Mouse (Mus musculus) heart, embryonic 11.5 days (tissue): ENCODE measurements around the gene Scpep1. TPM values are rescaled to one million over a fixed set of nuclear protein-coding genes. Genes with fewer than 3 reads are reported as not detected.
A peak's percentile ranks its signal among the peaks of the same experiment; 100 is the strongest.
"Not testable (repeated sequence)": the region's sequence is repeated elsewhere in the genome, so short reads cannot be mapped to it uniquely, and the experiment has no call there.

Experiments
- ATAC-seq: fragments of 200-750 bp; cut with Nextera tagmentation; replicated peaks from 2 replicates; pipeline ENCODE4 v1.8.0; 2017; ENCODE audit warnings: moderate library complexity; ENCODE audit not compliant: insufficient number of reproducible peaks, low FRiP score, low TSS enrichment
- H3K27ac ChIP-seq: fragments of 300-500 bp; sonication (generic); 2 replicates; pipeline ENCODE4 v1.5.1; 2014; ENCODE audit warnings: mild to moderate bottlenecking, low read depth, low read length
- H3K27me3 ChIP-seq: fragments of 300-500 bp; sonication (generic); 2 replicates; pipeline ENCODE4 v1.6.1; 2014; ENCODE audit warnings: mild to moderate bottlenecking, low read length, mixed read lengths; ENCODE audit not compliant: control insufficient read depth, insufficient read depth
- H3K36me3 ChIP-seq: fragments of 300-500 bp; sonication (generic); 2 replicates; pipeline ENCODE4 v1.6.1; 2014; ENCODE audit warnings: mild to moderate bottlenecking, low read length, moderate library complexity, mixed read lengths; ENCODE audit not compliant: control insufficient read depth, insufficient read depth
- H3K4me1 ChIP-seq: fragments of 300-500 bp; sonication (generic); 2 replicates; pipeline ENCODE4 v1.6.1; 2014; ENCODE audit warnings: low read length; ENCODE audit not compliant: control insufficient read depth, insufficient read depth
- H3K4me2 ChIP-seq: fragments of 300-500 bp; sonication (generic); 2 replicates; pipeline ENCODE4 v1.6.1; 2014; ENCODE audit warnings: mild to moderate bottlenecking, moderate library complexity
- H3K4me3 ChIP-seq: fragments of 300-500 bp; sonication (generic); 2 replicates; pipeline ENCODE4 v1.5.1; 2014; ENCODE audit warnings: low read depth, low read length
- H3K9ac ChIP-seq: fragments of 300-500 bp; sonication (generic); 2 replicates; pipeline ENCODE4 v1.6.1; 2014; ENCODE audit warnings: mild to moderate bottlenecking, low read depth, low read length, moderate library complexity
- H3K9me3 ChIP-seq: fragments of 300-500 bp; sonication (generic); replicated peaks from 2 replicates; pipeline ENCODE4 v1.6.1; 2016; ENCODE audit warnings: low read length; ENCODE audit not compliant: control insufficient read depth
- whole genome bisulfite sequencing: fragments of 180-500 bp; shearing (Covaris S2); extraction: QIAGEN DNeasy Blood & Tissue Kit; methylation state at CpG from one replicate; pipeline ENCODE4 v1.1.7; 2014; ENCODE audit not compliant: insufficient replicate concordance; 5-methylcytosine and 5-hydroxymethylcytosine counted together
- polyA plus RNA-seq: library from polyadenylated mRNA; unstranded; fragments of >200 nt; fragmentation: Nextera tagmentation; extraction: Ambion mirVana; gene quantifications from 2 replicates; pipeline ENCODE4 v1.2.1, GENCODE M21; 2014

Scpep1 gene
- polyA plus RNA-seq, 1 experiment from 2014 or later, result 51.2 TPM

DNA sequence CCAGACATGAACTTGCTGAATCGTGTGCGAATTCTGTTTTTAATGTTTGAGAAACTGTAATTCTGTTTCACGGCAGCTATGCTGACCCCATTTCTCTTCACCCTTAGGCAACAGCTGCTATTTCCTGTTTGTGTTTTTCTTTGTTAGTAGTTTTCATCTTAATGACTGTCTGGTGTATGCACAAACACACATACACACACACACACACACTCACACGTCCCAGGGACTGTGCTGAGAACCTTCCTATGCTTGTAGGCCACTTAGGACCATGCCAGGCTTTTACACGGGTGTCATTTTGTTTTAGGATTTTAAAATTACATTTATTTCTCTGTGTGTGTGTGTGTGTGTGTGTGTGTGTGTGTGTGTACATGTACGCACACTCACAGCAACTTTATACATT is 55.7 kb downstream of the Scpep1 start:
- Histone ChIP-seq H3K27me3 (no peaks in the 10 kb centered on the region), H3K27ac (no peak overlapping the region), H3K36me3 (no peaks in the 10 kb centered on the region), H3K4me3 (no peak overlapping the region), H3K9ac (no peak overlapping the region), H3K9me3 (no peaks in the 10 kb centered on the region), H3K4me1 (peaks cover 10% of the 10 kb centered on the region; the same call in 1 of the 2 replicates), H3K4me2 (no peak overlapping the region)
- no peak for ATAC-seq
- 90% methylated on average over 6 of the region's 6 CpGs for WGBS

DNA sequence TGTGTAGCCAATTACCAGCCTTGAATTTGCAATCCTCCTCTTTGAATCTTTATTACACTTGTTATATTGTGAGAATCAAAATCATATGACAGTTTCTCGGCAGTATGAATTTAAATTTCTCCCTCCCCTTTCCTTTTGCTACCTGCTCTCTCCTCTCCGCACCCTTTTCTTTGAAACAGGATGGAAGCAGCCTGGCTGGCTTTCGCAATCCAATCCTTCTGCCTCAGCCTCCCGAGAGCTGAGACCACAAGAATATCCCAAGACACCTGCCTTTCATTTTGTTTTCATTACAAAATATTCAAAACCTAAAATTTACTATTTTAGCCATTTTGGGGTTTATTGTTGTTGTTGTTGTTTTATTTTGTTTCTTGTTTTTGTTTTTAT is 56.9 kb downstream of the Scpep1 start:
- H3K27me3 ChIP-seq, result no peaks in the 10 kb centered on the region
- no peaks in the 10 kb centered on the region for H3K9me3 ChIP-seq
- no peak for ATAC-seq
- 77% methylated on average over 4 of the region's 4 CpGs for WGBS
- H3K4me3 ChIP-seq, result no peak overlapping the region
- no peak overlapping the region for H3K4me2 ChIP-seq
- H3K36me3 ChIP-seq, result no peaks in the 10 kb centered on the region
- H3K9ac ChIP-seq, result no peak overlapping the region
- H3K27ac ChIP-seq, result no peak overlapping the region
- peaks cover 10% of the 10 kb centered on the region; the same call in 1 of the 2 replicates for H3K4me1 ChIP-seq

- Histone ChIP-seq H3K27ac (no peak overlapping the region), H3K4me2 (peak overlapping the region; percentile 4; the same call in 1 of the 2 replicates), H3K9me3 (no peaks in the 10 kb centered on the region), H3K9ac (no peak overlapping the region), H3K36me3 (no peaks in the 10 kb centered on the region), H3K27me3 (no peaks in the 10 kb centered on the region), H3K4me1 (0 out of 2 replicates have a peak, but pooled peaks cover 10% of the 10 kb centered on the region), H3K4me3 (no peak overlapping the region)
- no peak for ATAC-seq
- 47% methylated on average over 15 of the region's 15 CpGs for WGBS
Observed at GRCm38 (mm10) chr11:88897624-88898379, 57.5 kb downstream of the Scpep1 start.

DNA sequence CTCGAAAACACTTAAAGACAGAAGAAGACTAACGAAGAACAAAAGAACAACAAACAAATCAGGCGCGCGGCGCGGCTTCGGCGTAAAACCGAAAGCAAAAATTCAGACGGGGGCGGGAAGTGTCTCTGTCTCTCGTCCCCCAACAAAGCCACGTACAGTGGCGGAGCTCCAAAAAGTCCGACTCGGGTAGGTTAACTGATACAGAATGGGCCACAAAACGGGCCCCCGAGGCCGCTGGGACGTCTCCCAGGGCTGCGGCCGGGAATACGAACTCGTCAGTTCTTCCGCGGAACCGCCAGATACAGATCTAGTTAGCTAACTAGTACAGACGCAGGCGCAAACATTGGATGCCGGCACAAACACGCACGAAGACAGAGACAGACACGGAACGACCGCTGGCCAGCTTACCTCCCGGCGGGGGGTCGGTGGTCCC is 59.4 kb downstream of the Scpep1 start:
- Histone ChIP-seq H3K4me3 (peak overlapping the region; percentile 29), H3K4me2 (peak overlapping the region; percentile 29; the same call in 1 of the 2 replicates)

DNA sequence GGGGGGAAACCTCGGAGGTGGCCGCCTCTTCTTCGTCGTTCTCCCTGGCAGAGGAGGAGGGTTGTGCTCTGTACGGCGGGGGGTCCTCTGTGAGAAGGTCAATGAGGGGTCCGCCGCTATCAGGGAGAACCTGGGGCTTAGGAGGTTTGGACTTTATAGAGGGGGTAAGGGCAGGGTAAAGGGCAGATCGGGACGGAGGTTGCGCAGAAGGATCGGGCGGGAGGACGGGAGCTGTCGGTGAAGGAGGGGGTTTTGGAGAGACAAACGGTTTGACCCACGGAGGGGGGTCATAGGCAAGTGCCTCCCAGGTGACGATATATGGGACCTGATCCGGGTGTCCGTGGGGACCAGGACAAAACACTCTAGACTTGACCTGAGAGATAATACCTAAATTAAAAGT is 60.0 kb downstream of the Scpep1 start:
- not testable (repeated sequence) for H3K27ac ChIP-seq, H3K9me3 ChIP-seq, H3K4me1 ChIP-seq, H3K36me3 ChIP-seq, H3K27me3 ChIP-seq, H3K9ac ChIP-seq, ATAC-seq, H3K4me3 ChIP-seq
- peak overlapping the region; percentile 22; the same call in 1 of the 2 replicates for H3K4me2 ChIP-seq
- WGBS, result 44% methylated on average over 11 of the region's 20 CpGs

More for the DNA sequence above, 59.4 kb downstream of the Scpep1 start:
- not testable (repeated sequence) for ATAC-seq, H3K4me1 ChIP-seq, H3K27ac ChIP-seq, H3K9ac ChIP-seq, H3K36me3 ChIP-seq, H3K9me3 ChIP-seq, H3K27me3 ChIP-seq
- WGBS, result 23% methylated on average over 23 of the region's 39 CpGs

DNA sequence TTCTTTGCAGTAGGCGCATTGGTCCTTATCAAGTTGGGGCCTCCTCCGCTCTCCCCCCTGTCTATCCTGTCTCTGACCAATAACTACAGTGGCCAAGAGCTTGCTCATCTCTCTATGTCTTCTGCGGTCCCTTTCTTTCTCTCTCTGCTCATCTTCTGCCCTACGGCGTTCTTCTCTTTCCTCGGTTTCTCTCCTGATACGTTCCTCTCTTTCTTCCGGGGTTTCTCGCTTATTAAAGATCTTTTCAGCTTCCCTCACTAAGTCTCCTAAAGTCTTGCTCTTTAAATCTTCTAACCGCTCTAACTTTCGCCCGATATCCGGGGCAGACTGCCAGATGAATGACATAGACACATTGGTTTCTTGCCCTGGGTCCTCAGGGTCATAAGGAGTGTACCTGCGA is 61.0 kb downstream of the Scpep1 start:
- not testable (repeated sequence) for H3K4me3 ChIP-seq, H3K9ac ChIP-seq, H3K4me1 ChIP-seq, H3K9me3 ChIP-seq, H3K27me3 ChIP-seq, H3K4me2 ChIP-seq, H3K36me3 ChIP-seq, ATAC-seq, H3K27ac ChIP-seq
- WGBS, result 91% methylated on average over 11 of the region's 14 CpGs

GRCm38 (mm10) chr11:88893501-88893900 is 61.8 kb downstream of the Scpep1 start:
- H3K9ac ChIP-seq, H3K4me3 ChIP-seq, ATAC-seq, H3K27ac ChIP-seq, H3K9me3 ChIP-seq, H3K4me2 ChIP-seq, H3K4me1 ChIP-seq, H3K27me3 ChIP-seq, H3K36me3 ChIP-seq: not testable (repeated sequence)
- 75% methylated on average over 2 of the region's 8 CpGs for WGBS

GRCm38 (mm10) chr11:88892789-88893188 is 62.5 kb downstream of the Scpep1 start:
- not testable (repeated sequence) for H3K36me3 ChIP-seq, H3K27me3 ChIP-seq, ATAC-seq, H3K27ac ChIP-seq, H3K4me2 ChIP-seq, H3K4me3 ChIP-seq, H3K9ac ChIP-seq, H3K9me3 ChIP-seq, H3K4me1 ChIP-seq
- WGBS, result 74% methylated on average over 20 of the region's 24 CpGs
